Mouse (Mus musculus): ENCODE measurements at regions not wholly inside any gene's neighbourhood (a gene's known extent, or its start where the extent isn't known, plus 50 kb on each side); places are given as distances from the start of the nearest gene placed in this dataset.

- no peak for DNase-seq
Observed at GRCm38 (mm10) chr4:124321221-124321620, 289.4 kb downstream of the 3100002H09Rik start.

GRCm38 (mm10) chr4:124317042-124317441 lies 293.6 kb downstream of the 3100002H09Rik start:
- DNase-seq, result no peak

GRCm38 (mm10) chr4:124311657-124312056 lies 298.9 kb downstream of the 3100002H09Rik start:
- DNase-seq, result no peak

GRCm38 (mm10) chr4:124310594-124310993 lies 300.0 kb downstream of the 3100002H09Rik start:
- DNase-seq, result no peak

- no peak for DNase-seq
Observed at GRCm38 (mm10) chr4:124305871-124306555, 304.6 kb downstream of the 3100002H09Rik start.

GRCm38 (mm10) chr4:124302950-124303349 lies 307.7 kb downstream of the 3100002H09Rik start:
- no peak for DNase-seq

- DNase-seq, result no peak
Observed at GRCm38 (mm10) chr4:124298667-124299437, 311.8 kb downstream of the 3100002H09Rik start.

- DNase-seq, result no peak
Observed at GRCm38 (mm10) chr4:124292254-124292653, 318.3 kb downstream of the 3100002H09Rik start.

GRCm38 (mm10) chr4:124291767-124292166 lies 318.8 kb downstream of the 3100002H09Rik start:
- no peak for DNase-seq

- DNase-seq, result no peak
Observed at GRCm38 (mm10) chr4:124287471-124287870, 323.1 kb downstream of the 3100002H09Rik start.

- DNase-seq, result no peak
Observed at GRCm38 (mm10) chr4:124278681-124279080, 331.9 kb downstream of the 3100002H09Rik start.

- no peak for DNase-seq
Observed at GRCm38 (mm10) chr4:124277456-124278181, 333.0 kb downstream of the 3100002H09Rik start.

GRCm38 (mm10) chr4:124276741-124277455 lies 333.7 kb downstream of the 3100002H09Rik start:
- DNase-seq, result no peak

GRCm38 (mm10) chr4:124272002-124272401 lies 338.6 kb downstream of the 3100002H09Rik start:
- no peak for DNase-seq

GRCm38 (mm10) chr4:124268404-124268803 lies 342.2 kb downstream of the 3100002H09Rik start:
- DNase-seq, result no peak

- DNase-seq, result no peak
Observed at GRCm38 (mm10) chr4:124266573-124266972, 344.0 kb downstream of the 3100002H09Rik start.

GRCm38 (mm10) chr4:124265527-124265926 lies 345.1 kb downstream of the 3100002H09Rik start:
- DNase-seq, result no peak

- DNase-seq, result no peak
Observed at GRCm38 (mm10) chr4:124257006-124257405, 339.2 kb upstream of the 4930535I16Rik start.

- DNase-seq, result no peak
Observed at GRCm38 (mm10) chr4:124256515-124256914, 338.7 kb upstream of the 4930535I16Rik start.

GRCm38 (mm10) chr4:124255183-124255543 lies 337.3 kb upstream of the 4930535I16Rik start:
- no peak for DNase-seq

- DNase-seq, result no peak
Observed at GRCm38 (mm10) chr4:124254446-124255182, 336.8 kb upstream of the 4930535I16Rik start.

GRCm38 (mm10) chr4:124241600-124241999 lies 323.8 kb upstream of the 4930535I16Rik start:
- DNase-seq, result no peak
